Mouse (Mus musculus): ENCODE results near the gene Vps39. TPM values are rescaled to one million over a fixed set of nuclear protein-coding genes. Genes with fewer than 3 reads are reported as not detected.

Vps39 gene
- 6.8 and 7.7 TPM in 2 replicates for polyA plus RNA-seq (2015; fragmentation: Nextera tagmentation; extraction: Ambion mirVana)

- H3K4me2 ChIP-seq, result peak within 1 kb of the TSS; percentile 72
- peak within 1 kb of the TSS; percentile 62 for H3K27ac ChIP-seq (replicated peaks)
- H3K36me3 ChIP-seq (replicated peaks), result peaks cover 51% of the 10 kb centered on the region
- peak within 1 kb of the TSS; percentile 84 for H3K9ac ChIP-seq
- peaks cover 19% of the 10 kb centered on the region for H3K4me1 ChIP-seq (replicated peaks)
- H3K27me3 ChIP-seq, result no peaks in the 10 kb centered on the region
- peak; percentile 86 for ATAC-seq (ENCODE audit: insufficient read depth)
- 9% methylated on average over 44 of the region's 44 CpGs for WGBS (ENCODE audit: insufficient replicate concordance)
- H3K4me3 ChIP-seq (replicated peaks), result peak within 1 kb of the TSS; percentile 77
- no peaks in the 10 kb centered on the region for H3K9me3 ChIP-seq (replicated peaks)
Measured at GRCm38 (mm10) chr2:120352682-120353646, at the start of gene Vps39. Gene Vps39, minus strand, starts transcription at chr2:120353137.

- peaks cover 57% of the 10 kb centered on the region for H3K36me3 ChIP-seq (replicated peaks)
- H3K27me3 ChIP-seq, result no peaks in the 10 kb centered on the region
- 97% methylated on average over 1 of the region's 1 CpGs for WGBS (ENCODE audit: insufficient replicate concordance)
- no peak overlapping the region for H3K27ac ChIP-seq (replicated peaks)
- ATAC-seq (ENCODE audit: insufficient read depth), result no peak
- H3K4me2 ChIP-seq, result no peak overlapping the region
- no peak overlapping the region for H3K4me3 ChIP-seq (replicated peaks)
- peaks cover 17% of the 10 kb centered on the region for H3K4me1 ChIP-seq (replicated peaks)
- H3K9me3 ChIP-seq (replicated peaks), result no peaks in the 10 kb centered on the region
- no peak overlapping the region for H3K9ac ChIP-seq
Measured at GRCm38 (mm10) chr2:120397951-120398350, 45.0 kb upstream of the Vps39 start.

DNA sequence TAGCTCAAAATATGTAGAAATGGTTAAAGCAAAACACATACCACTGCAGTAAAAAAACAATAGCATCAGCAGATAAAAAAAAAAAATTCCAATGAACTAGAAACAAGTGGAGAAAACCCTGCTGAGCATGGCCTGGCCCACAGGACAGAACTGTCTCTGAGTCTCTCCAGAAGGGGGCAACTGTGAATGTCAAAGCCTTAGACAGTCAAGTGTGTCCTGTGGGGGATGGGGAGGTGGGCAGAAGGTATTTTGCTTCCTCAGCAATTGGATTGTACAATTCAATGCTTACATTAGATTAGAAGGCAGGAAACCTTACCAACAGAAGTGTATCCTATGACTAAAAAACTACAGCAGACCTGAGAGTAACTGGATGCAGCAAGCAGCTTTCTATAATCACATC lies 39.5 kb upstream of the Vps39 start:
- Histone ChIP-seq H3K4me1 (replicated peaks) (no peaks in the 10 kb centered on the region), H3K9ac (no peak overlapping the region), H3K4me3 (replicated peaks) (no peak overlapping the region), H3K27me3 (no peaks in the 10 kb centered on the region), H3K4me2 (no peak overlapping the region), H3K9me3 (replicated peaks) (no peaks in the 10 kb centered on the region), H3K36me3 (replicated peaks) (peaks cover 75% of the 10 kb centered on the region), H3K27ac (replicated peaks) (no peak overlapping the region)
- ATAC-seq (ENCODE audit: insufficient read depth), result no peak

- Histone ChIP-seq H3K4me2 (no peak overlapping the region), H3K27me3 (no peaks in the 10 kb centered on the region), H3K9ac (no peak overlapping the region), H3K4me3 (replicated peaks) (no peak overlapping the region), H3K36me3 (replicated peaks) (peaks cover 68% of the 10 kb centered on the region), H3K4me1 (replicated peaks) (no peaks in the 10 kb centered on the region), H3K9me3 (replicated peaks) (no peaks in the 10 kb centered on the region), H3K27ac (replicated peaks) (no peak overlapping the region)
- WGBS (ENCODE audit: insufficient replicate concordance), result 82% methylated on average over 1 of the region's 1 CpGs
- no peak for ATAC-seq (ENCODE audit: insufficient read depth)
Measured at GRCm38 (mm10) chr2:120390934-120391333, 38.0 kb upstream of the Vps39 start.

DNA sequence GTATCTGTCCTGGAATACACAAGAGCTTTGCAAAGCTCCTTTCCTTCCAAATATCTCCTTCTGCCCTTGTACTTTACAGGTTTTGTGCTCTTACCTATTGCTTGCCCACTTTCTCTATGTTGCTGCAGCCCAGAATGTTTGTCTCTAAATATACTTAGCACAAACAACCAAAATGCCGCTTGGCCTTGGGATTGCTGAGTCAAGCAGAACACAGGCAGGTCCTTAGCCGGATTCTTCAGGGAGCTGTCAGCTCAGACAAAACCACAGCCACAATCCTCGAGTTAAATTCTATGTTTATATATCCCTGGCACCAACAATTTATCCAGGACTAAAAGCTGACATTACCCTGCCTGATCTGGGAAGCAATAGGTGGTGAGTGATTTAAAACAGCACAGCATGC lies 36.4 kb upstream of the Vps39 start:
- Histone ChIP-seq H3K4me2 (no peak overlapping the region), H3K27me3 (no peaks in the 10 kb centered on the region), H3K36me3 (replicated peaks) (peaks cover 65% of the 10 kb centered on the region), H3K27ac (replicated peaks) (no peak overlapping the region), H3K9ac (no peak overlapping the region), H3K4me1 (replicated peaks) (no peaks in the 10 kb centered on the region), H3K9me3 (replicated peaks) (no peaks in the 10 kb centered on the region), H3K4me3 (replicated peaks) (no peak overlapping the region)
- no peak for ATAC-seq (ENCODE audit: insufficient read depth)
- 76% methylated on average over 3 of the region's 3 CpGs for WGBS (ENCODE audit: insufficient replicate concordance)

DNA sequence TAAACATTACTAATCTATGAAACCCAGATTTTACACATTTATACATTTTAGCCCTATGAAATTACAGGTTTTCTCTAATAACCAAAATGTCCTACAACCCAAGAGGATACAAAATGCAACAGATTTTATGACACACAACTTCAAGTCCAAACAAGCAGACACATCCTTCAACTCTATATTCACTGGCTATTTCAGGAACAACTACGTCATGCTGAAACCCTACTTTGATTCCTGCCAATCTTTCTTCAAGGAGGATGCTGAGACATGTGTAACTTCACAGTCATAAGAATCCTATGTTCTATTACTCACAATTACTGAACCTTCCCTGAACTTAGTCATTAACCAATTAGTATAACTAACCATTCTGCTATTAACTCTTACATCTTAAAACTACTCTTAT lies 34.4 kb upstream of the Vps39 start:
- Histone ChIP-seq H3K4me2 (no peak overlapping the region), H3K27me3 (no peaks in the 10 kb centered on the region), H3K4me3 (replicated peaks) (no peak overlapping the region), H3K9ac (no peak overlapping the region), H3K36me3 (replicated peaks) (peaks cover 63% of the 10 kb centered on the region), H3K27ac (replicated peaks) (no peak overlapping the region), H3K4me1 (replicated peaks) (no peaks in the 10 kb centered on the region), H3K9me3 (replicated peaks) (no peaks in the 10 kb centered on the region)
- WGBS (ENCODE audit: insufficient replicate concordance), result 94% methylated on average over 1 of the region's 1 CpGs
- ATAC-seq (ENCODE audit: insufficient read depth), result no peak

DNA sequence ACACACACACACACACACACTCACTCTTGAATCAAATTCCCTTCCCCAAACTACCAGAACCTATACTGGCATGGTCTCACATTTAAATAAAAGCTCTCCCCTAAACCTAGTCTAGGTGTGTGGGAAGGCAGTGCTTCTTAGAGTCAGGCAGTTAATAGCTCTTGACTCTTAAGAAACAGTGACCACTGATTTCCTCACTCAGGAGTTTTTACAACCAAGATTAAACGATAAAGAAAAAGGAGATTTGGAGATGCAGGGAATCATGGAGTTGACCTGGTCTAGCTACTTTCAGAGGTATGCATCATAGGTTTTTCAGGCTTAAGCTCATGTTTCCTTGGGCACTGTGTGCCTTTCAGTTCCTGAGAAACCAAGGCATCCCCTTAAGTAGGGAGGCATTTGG lies 33.3 kb upstream of the Vps39 start:
- H3K9me3 ChIP-seq (replicated peaks), result no peaks in the 10 kb centered on the region
- 84% methylated on average over 1 of the region's 1 CpGs for WGBS (ENCODE audit: insufficient replicate concordance)
- H3K9ac ChIP-seq, result no peak overlapping the region
- H3K4me3 ChIP-seq (replicated peaks), result no peak overlapping the region
- no peak for ATAC-seq (ENCODE audit: insufficient read depth)
- H3K36me3 ChIP-seq (replicated peaks), result peaks cover 68% of the 10 kb centered on the region
- H3K27ac ChIP-seq (replicated peaks), result no peak overlapping the region
- no peaks in the 10 kb centered on the region for H3K4me1 ChIP-seq (replicated peaks)
- H3K4me2 ChIP-seq, result no peak overlapping the region
- no peaks in the 10 kb centered on the region for H3K27me3 ChIP-seq

DNA sequence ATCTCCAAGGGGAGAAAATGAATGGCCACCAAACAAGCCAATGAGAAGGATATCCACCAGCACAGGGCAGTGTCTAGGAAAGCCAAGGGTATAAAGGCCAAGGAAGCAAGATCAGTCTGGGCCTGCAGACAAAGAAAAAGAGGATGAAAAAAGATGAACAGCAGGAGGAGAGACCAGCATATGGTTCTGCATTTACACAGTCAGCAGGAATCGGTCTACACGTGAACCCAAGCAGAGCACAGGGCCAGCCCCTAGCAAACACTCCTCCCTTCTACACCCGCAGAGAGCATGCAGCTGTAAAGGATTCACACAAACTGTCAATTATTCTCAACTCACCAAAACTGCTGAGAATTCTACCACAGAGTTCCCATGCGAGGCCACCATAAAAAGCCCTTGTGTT lies 20.9 kb upstream of the Vps39 start:
- WGBS (ENCODE audit: insufficient replicate concordance), result 79% methylated on average over 4 of the region's 4 CpGs
- H3K27ac ChIP-seq (replicated peaks), result no peak overlapping the region
- H3K4me3 ChIP-seq (replicated peaks), result no peak overlapping the region
- H3K9ac ChIP-seq, result no peak overlapping the region
- H3K9me3 ChIP-seq (replicated peaks), result no peaks in the 10 kb centered on the region
- peaks cover 80% of the 10 kb centered on the region for H3K36me3 ChIP-seq (replicated peaks)
- H3K27me3 ChIP-seq, result no peaks in the 10 kb centered on the region
- no peaks in the 10 kb centered on the region for H3K4me1 ChIP-seq (replicated peaks)
- no peak for ATAC-seq (ENCODE audit: insufficient read depth)
- H3K4me2 ChIP-seq, result no peak overlapping the region

DNA sequence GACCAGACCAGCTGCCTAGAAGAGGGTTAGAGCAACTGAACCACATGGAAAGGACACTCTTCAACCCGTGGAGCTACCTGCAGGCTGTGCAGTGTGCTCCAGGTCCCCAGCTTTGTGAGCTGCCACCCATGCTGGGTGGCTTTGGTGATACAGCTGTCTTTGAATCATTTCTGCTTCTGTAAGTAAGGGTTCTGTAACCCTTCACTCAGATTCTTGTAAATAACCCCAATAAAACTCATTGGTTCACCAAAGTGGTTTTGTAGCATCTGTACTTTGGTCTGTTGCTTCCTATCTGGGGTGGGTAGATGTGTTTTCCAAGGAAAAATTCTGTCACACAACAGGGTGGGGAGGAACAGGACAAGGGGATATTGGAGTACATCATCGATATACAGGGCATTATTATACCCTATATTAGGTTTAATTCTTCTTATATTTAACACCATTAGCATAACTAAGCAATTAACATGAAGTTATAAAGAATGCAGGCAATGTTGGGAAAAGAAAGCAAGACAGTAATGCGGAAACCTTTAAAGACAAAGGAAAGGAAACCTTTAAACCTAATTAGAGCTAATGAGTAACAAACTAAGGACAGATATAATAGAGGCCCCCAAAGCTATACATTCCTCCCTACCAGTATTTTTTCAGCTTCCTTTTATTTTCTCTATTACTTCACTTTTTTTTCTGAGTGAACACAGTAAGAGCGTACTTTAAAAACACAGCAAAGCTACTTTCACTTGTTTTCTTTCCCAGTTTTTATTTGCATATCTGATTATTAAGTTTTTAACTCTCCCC lies 14.7 kb upstream of the Vps39 start:
- Histone ChIP-seq H3K4me3 (replicated peaks) (no peak overlapping the region), H3K4me2 (no peak overlapping the region), H3K4me1 (replicated peaks) (no peaks in the 10 kb centered on the region), H3K9me3 (replicated peaks) (no peaks in the 10 kb centered on the region), H3K36me3 (replicated peaks) (peaks cover 76% of the 10 kb centered on the region), H3K27ac (replicated peaks) (no peak overlapping the region), H3K27me3 (no peaks in the 10 kb centered on the region), H3K9ac (no peak overlapping the region)
- ATAC-seq (ENCODE audit: insufficient read depth), result no peak
- WGBS (ENCODE audit: insufficient replicate concordance), result 84% methylated on average over 4 of the region's 4 CpGs

DNA sequence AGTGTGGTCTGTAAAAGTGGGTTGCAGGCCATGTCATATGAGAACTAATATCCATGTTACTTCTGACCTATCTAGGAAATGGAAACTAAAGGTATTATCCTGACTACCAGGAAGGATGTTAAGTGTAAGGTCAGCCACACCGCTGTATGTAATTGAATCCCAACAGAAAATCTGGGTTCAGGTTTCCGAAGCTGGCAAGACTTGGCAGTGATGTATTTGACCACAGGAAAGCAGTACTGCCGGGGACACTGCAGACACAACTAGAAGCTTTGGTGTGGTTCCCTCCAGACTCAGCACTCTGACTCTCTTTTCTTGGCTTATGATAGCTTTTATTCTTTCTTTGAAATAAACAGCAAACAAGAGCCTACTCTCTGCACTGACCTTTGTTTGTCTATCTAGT lies 13.6 kb upstream of the Vps39 start:
- Histone ChIP-seq H3K9me3 (replicated peaks) (no peaks in the 10 kb centered on the region), H3K4me1 (replicated peaks) (no peaks in the 10 kb centered on the region), H3K4me3 (replicated peaks) (no peak overlapping the region), H3K4me2 (no peak overlapping the region), H3K9ac (no peak overlapping the region), H3K27me3 (no peaks in the 10 kb centered on the region), H3K27ac (replicated peaks) (no peak overlapping the region), H3K36me3 (replicated peaks) (peaks cover 76% of the 10 kb centered on the region)
- no peak for ATAC-seq (ENCODE audit: insufficient read depth)
- WGBS (ENCODE audit: insufficient replicate concordance), result 82% methylated on average over 3 of the region's 3 CpGs

GRCm38 (mm10) chr2:120360425-120360824 lies 7.5 kb upstream of the Vps39 start:
- ATAC-seq (ENCODE audit: insufficient read depth), result peak; percentile 44; the same call in 1 of the 2 replicates
- WGBS (ENCODE audit: insufficient replicate concordance), result 71% methylated on average over 1 of the region's 1 CpGs

More at GRCm38 (mm10) chr2:120360425-120360824, 7.5 kb upstream of the Vps39 start:
- H3K36me3 ChIP-seq (replicated peaks), result peaks cover 65% of the 10 kb centered on the region
- H3K9me3 ChIP-seq (replicated peaks), result no peaks in the 10 kb centered on the region
- no peaks in the 10 kb centered on the region for H3K4me1 ChIP-seq (replicated peaks)
- H3K9ac ChIP-seq, result no peak overlapping the region
- H3K27ac ChIP-seq (replicated peaks), result no peak overlapping the region
- no peak overlapping the region for H3K4me3 ChIP-seq (replicated peaks)
- H3K4me2 ChIP-seq, result no peak overlapping the region
- H3K27me3 ChIP-seq, result no peaks in the 10 kb centered on the region

Data from liver, embryonic 15.5 days (tissue).